Mouse (Mus musculus) heart, embryonic 14.5 days (tissue): ENCODE results near the gene Acsbg1. TPM values are rescaled to one million over a fixed set of nuclear protein-coding genes. Genes with fewer than 3 reads are reported as not detected.

ENCODE experiments used
- ATAC-seq: fragments of 200-750 bp; cut with Nextera tagmentation; 2 replicates; pipeline ENCODE4 v1.8.0; 2017; ENCODE audit warnings: low read depth, moderate TSS enrichment; ENCODE audit not compliant: insufficient number of reproducible peaks, insufficient read depth, low FRiP score
- H3K27ac ChIP-seq, 2 experiments: fragments of 200-500 bp in 1 of 2; fragments of 300-500 bp in 1 of 2; sonication (generic) in 1 of 2; replicated peaks in 1 of 2; 2 replicates each; pipeline ENCODE4 v1.5.1; 2012 to 2014; ENCODE audit warnings: low read depth in 2 of 2, low read length in 2 of 2, control low read depth in 1 of 2, mild to moderate bottlenecking in 1 of 2, mixed read lengths in 1 of 2; ENCODE audit not compliant: control insufficient read depth in 1 of 2, insufficient read depth in 1 of 2
- H3K27me3 ChIP-seq: fragments of 300-500 bp; sonication (generic); 2 replicates; pipeline ENCODE4 v1.6.1; 2014; ENCODE audit warnings: mild to moderate bottlenecking, low read length, control low read depth; ENCODE audit not compliant: control insufficient read depth, insufficient read depth
- H3K36me3 ChIP-seq: fragments of 300-500 bp; sonication (generic); 2 replicates; pipeline ENCODE4 v1.6.1; 2014; ENCODE audit warnings: mild to moderate bottlenecking, control low read depth, low read length, mixed read lengths; ENCODE audit not compliant: control insufficient read depth, insufficient read depth
- H3K4me1 ChIP-seq, 2 experiments: fragments of 200-500 bp in 1 of 2; fragments of 300-500 bp in 1 of 2; sonication (generic) in 1 of 2; 2 replicates each; pipeline ENCODE4 v1.6.1; 2012 to 2014; ENCODE audit warnings: low read length in 2 of 2, control low read depth in 1 of 2, mixed read lengths in 1 of 2; ENCODE audit not compliant: control insufficient read depth in 2 of 2, insufficient read depth in 2 of 2
- H3K4me2 ChIP-seq: fragments of 300-500 bp; sonication (generic); 2 replicates; pipeline ENCODE4 v1.6.1; 2014; ENCODE audit warnings: mild to moderate bottlenecking, low read length
- H3K4me3 ChIP-seq, 2 experiments: fragments of 200-500 bp in 1 of 2; fragments of 300-500 bp in 1 of 2; sonication (generic) in 1 of 2; 2 replicates each; pipeline ENCODE4 v1.5.1; 2012 to 2014; ENCODE audit warnings: low read length in 2 of 2, mild to moderate bottlenecking in 2 of 2, control low read depth in 1 of 2, low read depth in 1 of 2, moderate library complexity in 1 of 2; ENCODE audit not compliant: control insufficient read depth in 1 of 2, insufficient read depth in 1 of 2
- H3K9ac ChIP-seq: fragments of 300-500 bp; sonication (generic); 2 replicates; pipeline ENCODE4 v1.6.1; 2014; ENCODE audit warnings: mild to moderate bottlenecking, low read length
- H3K9me3 ChIP-seq: fragments of 300-500 bp; sonication (generic); 2 replicates; pipeline ENCODE4 v1.6.1; 2016; ENCODE audit warnings: low read length, control low read depth; ENCODE audit not compliant: control insufficient read depth
- WGBS: fragments of 180-500 bp; shearing (Covaris S2); extraction: QIAGEN DNeasy Blood & Tissue Kit; methylation state at CpG from one replicate; pipeline ENCODE4 v1.1.7; 2014; 5-methylcytosine and 5-hydroxymethylcytosine counted together
- polyA plus RNA-seq: library from polyadenylated mRNA; unstranded; fragments of >200 nt; fragmentation: Nextera tagmentation; extraction: Ambion mirVana; gene quantifications from 2 replicates; pipeline ENCODE4 v1.2.1, GENCODE M21; 2014

The Acsbg1 gene
- polyA plus RNA-seq, 1 experiment from 2014 or later, result 0.07 TPM

- 43% methylated on average over 5 of the region's 5 CpGs for WGBS
- no peak for ATAC-seq
- no peak overlapping the region for H3K27ac ChIP-seq
These were observed 24.0 kb downstream of the Acsbg1 start for GRCm38 (mm10) chr9:54637510-54638314.

GRCm38 (mm10) chr9:54633401-54633800 is 28.3 kb downstream of the Acsbg1 start:
- Histone ChIP-seq H3K27ac (no peak overlapping the region), H3K4me3 (no peak overlapping the region), H3K9ac (no peak overlapping the region), H3K27me3 (no peaks in the 10 kb centered on the region), H3K4me2 (peak overlapping the region; percentile 51; the same call in 1 of the 2 replicates), H3K4me1 (peaks cover 6 to 9% of the 10 kb centered on the region in 2 experiments), H3K36me3 (no peaks in the 10 kb centered on the region), H3K9me3 (no peaks in the 10 kb centered on the region)
- 76% methylated on average over 2 of the region's 2 CpGs for WGBS
- no peak for ATAC-seq

More at GRCm38 (mm10) chr9:54637510-54638314, 24.0 kb downstream of the Acsbg1 start:
- H3K27me3 ChIP-seq, result no peaks in the 10 kb centered on the region
- no peaks in the 10 kb centered on the region for H3K9me3 ChIP-seq
- no peak overlapping the region for H3K4me2 ChIP-seq
- H3K4me3 ChIP-seq, result no peak overlapping the region
- H3K36me3 ChIP-seq, result no peaks in the 10 kb centered on the region
- H3K9ac ChIP-seq, result no peak overlapping the region
- H3K4me1 ChIP-seq, result peaks cover 7 to 9% of the 10 kb centered on the region in 2 experiments

GRCm38 (mm10) chr9:54630905-54631304 is 30.8 kb downstream of the Acsbg1 start:
- Histone ChIP-seq H3K27me3 (no peaks in the 10 kb centered on the region), H3K4me3 (no peak overlapping the region), H3K4me2 (no peak overlapping the region), H3K9ac (no peak overlapping the region), H3K9me3 (no peaks in the 10 kb centered on the region), H3K27ac (no peak overlapping the region), H3K36me3 (no peaks in the 10 kb centered on the region), H3K4me1 (peaks cover 6 to 9% of the 10 kb centered on the region in 2 experiments)
- ATAC-seq, result no peak

GRCm38 (mm10) chr9:54629613-54630261 is 31.9 kb downstream of the Acsbg1 start:
- H3K9me3 ChIP-seq, result no peaks in the 10 kb centered on the region
- H3K4me2 ChIP-seq, result no peak overlapping the region
- H3K27ac ChIP-seq, result no peak overlapping the region
- no peak overlapping the region for H3K4me3 ChIP-seq
- peaks cover 6 to 9% of the 10 kb centered on the region in 2 experiments for H3K4me1 ChIP-seq
- no peak for ATAC-seq
- no peak overlapping the region for H3K9ac ChIP-seq
- WGBS, result 76% methylated on average over 5 of the region's 5 CpGs
- H3K36me3 ChIP-seq, result no peaks in the 10 kb centered on the region
- no peaks in the 10 kb centered on the region for H3K27me3 ChIP-seq

- H3K27ac ChIP-seq, result no peak overlapping the region
- 71% methylated on average over 4 of the region's 4 CpGs for WGBS
- H3K27me3 ChIP-seq, result no peaks in the 10 kb centered on the region
- H3K9me3 ChIP-seq, result no peaks in the 10 kb centered on the region
- H3K9ac ChIP-seq, result no peak overlapping the region
- no peak overlapping the region for H3K4me3 ChIP-seq
- peaks cover 1 to 2% of the 10 kb centered on the region in 2 experiments for H3K4me1 ChIP-seq
- H3K4me2 ChIP-seq, result no peak overlapping the region
- H3K36me3 ChIP-seq, result no peaks in the 10 kb centered on the region
- no peak for ATAC-seq
These were observed 32.9 kb downstream of the Acsbg1 start for GRCm38 (mm10) chr9:54628752-54629151.

- 89% methylated on average over 5 of the region's 5 CpGs for WGBS
- Histone ChIP-seq H3K27ac (no peak overlapping the region), H3K36me3 (no peaks in the 10 kb centered on the region)
These were observed 34.4 kb downstream of the Acsbg1 start for GRCm38 (mm10) chr9:54627240-54627639.

GRCm38 (mm10) chr9:54614182-54614850 is 47.4 kb downstream of the Acsbg1 start:
- no peak overlapping the region for H3K4me2 ChIP-seq
- H3K27me3 ChIP-seq, result no peaks in the 10 kb centered on the region
- H3K9ac ChIP-seq, result no peak overlapping the region
- H3K4me1 ChIP-seq, result no peaks in the 10 kb centered on the region
- H3K36me3 ChIP-seq, result no peaks in the 10 kb centered on the region
- H3K4me3 ChIP-seq, result no peak overlapping the region
- ATAC-seq, result no peak
- no peaks in the 10 kb centered on the region for H3K9me3 ChIP-seq
- 44% methylated on average over 13 of the region's 13 CpGs for WGBS
- no peak overlapping the region for H3K27ac ChIP-seq

More at GRCm38 (mm10) chr9:54627240-54627639, 34.4 kb downstream of the Acsbg1 start:
- Histone ChIP-seq H3K4me3 (no peak overlapping the region), H3K4me2 (no peak overlapping the region), H3K9ac (no peak overlapping the region), H3K9me3 (no peaks in the 10 kb centered on the region), H3K27me3 (no peaks in the 10 kb centered on the region), H3K4me1 (no peaks in the 10 kb centered on the region)
- no peak for ATAC-seq
